Mouse (Mus musculus) left cerebral cortex, postnatal 36 days (tissue): ENCODE results near the gene Zfp598. TPM values are rescaled to one million over a fixed set of nuclear protein-coding genes. Genes with fewer than 3 reads are reported as not detected.
A peak's percentile ranks its signal among the peaks of the same experiment; 100 is the strongest.

Source experiments
- DNase-seq, 2 experiments: peaks; one replicate each; pipeline ENCODE4 v3.0.0; 2021 to 2022; ENCODE audit warnings: low spot score in 2 of 2, mixed read lengths in 1 of 2
- intact Hi-C: fragments of 180-260 bp; cut with DNase I; formaldehyde crosslinking; loops from one replicate; pipeline ENCODE4 v1.15.1; 2025
- total RNA-seq, 2 experiments: library from RNA; stranded (reverse); gene quantifications; 2 replicates each; pipeline ENCODE4 v1.2.3; 2021

The Zfp598 gene
- total RNA-seq, 2 experiments from 2014 or later = 30.5 to 45.1 TPM

DNA sequence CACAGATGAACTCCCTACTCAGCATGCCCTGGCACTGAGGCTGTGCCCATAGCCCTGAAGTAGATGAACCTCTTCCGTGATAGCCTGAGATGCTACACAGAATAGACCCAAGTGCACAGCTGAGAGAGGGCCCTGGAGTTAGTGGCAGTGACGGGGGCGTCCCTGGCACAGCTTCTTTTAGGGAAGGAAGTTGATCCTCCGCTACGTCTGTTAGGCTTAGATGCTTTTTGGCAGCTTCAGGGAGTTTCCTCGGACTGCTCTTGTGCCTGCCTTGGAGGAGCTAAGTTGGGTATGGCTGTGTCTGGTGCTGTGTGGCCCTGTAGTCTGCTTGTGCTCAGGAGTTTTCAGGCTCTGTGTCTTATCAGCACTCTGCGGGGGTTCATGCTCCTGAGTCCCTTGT is 4.8 kb downstream of the Zfp598 start:
- intact Hi-C loops = no loop called here
- peak; percentile 64 to 73 for DNase-seq

DNA sequence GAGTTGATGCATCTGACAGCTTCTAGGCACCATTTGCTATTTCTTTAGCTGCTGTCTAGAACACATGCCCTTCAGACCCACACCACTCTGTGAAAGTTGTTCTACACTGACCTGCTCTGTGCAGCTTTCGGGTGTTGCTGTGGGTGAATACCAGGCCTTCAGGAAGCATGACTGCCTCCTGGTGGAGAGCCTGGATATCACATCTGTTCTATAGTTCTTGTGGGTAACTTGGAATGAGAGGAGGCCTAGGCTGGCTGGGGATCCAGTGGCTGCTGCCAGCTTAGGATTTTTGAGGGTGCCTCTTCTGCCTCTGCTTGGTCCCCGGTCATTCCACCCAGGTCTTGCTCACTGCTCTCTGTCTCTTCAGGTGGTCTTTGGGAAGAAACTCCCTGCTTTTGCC is 6.7 kb downstream of the Zfp598 start:
- DNase-seq = no peak
- intact Hi-C loops = no loop called here

DNA sequence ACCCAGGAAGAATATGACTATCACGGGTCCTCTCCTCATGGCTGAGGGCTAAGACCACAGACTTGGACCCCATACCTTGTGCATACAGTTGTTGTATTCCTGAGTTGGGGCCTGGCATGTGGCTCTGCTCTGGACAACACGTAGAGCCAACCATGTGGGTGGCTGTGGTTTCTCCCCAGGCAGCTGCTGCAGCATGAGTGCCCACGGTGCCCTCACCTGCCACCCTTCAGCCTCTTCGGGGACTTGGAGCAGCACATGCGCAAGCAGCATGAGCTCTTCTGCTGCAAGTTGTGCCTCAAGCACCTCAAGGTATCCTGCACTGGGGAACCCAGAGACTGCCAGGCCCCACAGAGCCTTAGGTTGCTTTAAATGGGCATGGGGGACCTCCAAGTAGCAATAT is 7.4 kb downstream of the Zfp598 start:
- no peak for DNase-seq
- intact Hi-C loops = no loop called here

DNA sequence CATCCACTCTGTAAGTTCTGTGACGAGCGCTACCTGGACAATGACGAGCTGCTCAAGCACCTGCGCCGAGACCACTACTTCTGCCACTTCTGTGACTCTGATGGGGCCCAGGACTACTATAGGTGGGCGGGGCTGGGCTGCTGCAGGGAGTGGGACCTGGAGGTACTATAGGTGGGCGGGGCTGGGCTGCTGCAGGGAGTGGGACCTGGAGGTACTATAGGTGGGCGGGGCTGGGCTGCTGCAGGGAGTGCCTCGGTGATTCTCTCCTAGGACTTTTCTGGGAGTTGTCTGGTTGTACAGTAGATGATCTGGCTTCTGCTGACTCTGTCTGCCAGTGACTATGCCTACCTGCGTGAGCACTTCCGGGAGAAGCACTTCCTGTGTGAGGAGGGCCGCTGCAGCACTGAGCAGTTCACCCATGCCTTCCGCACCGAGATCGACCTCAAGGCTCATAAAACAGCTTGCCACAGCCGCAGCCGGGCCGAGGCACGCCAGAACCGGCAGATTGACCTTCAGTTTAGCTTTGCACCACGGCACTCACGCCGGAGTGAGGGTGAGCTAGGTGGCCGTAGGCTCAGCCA is 8.1 kb downstream of the Zfp598 start:
- no peak for DNase-seq
- intact Hi-C loops = no loop called here

DNA sequence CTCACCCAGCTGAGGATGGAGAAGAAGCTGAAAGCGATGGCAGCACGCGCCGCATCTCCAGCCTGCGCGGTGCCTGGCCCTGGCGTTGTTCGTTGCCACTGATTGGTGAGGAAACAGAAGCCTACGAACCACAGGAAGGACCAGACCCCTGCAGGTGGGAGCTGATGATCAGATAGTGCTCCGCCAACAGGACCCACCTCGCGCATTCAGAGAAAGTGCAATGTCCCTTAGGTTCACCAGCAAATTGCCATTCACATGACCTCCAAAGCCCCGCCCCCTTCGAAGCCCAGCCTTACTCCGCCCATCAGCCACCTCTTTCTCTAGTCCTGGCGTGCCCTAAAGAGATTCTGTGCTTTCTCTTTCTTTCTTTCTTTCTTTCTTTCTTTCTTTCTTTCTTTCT is 17.0 kb downstream of the Zfp598 start:
- no peak for DNase-seq

DNA sequence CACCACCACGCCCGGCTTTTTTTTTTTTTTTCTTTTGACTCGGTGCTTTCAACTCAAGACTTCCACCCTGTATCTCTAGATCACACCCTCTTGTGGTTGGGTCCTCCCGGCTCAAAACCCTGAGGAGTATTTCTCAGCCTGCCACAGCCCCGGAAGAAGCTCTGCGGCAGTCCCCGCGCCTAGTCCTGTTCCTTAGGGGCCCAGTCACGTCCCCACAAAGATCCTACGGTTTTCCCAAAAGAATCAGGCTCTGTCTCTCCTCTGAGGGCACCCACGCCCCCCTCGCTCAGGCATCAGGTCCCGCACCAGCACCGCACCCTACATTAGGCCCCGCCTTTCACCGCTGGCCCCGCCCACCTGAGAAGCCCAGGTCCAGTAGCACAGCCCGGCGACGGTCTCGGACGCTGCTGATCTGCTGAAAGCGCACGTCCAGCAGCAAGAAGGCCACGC is 17.7 kb downstream of the Zfp598 start:
- no peak for DNase-seq
- intact Hi-C loops = no loop called here

More for the DNA sequence above, 17.0 kb downstream of the Zfp598 start:
- intact Hi-C loops = no loop called here

DNA sequence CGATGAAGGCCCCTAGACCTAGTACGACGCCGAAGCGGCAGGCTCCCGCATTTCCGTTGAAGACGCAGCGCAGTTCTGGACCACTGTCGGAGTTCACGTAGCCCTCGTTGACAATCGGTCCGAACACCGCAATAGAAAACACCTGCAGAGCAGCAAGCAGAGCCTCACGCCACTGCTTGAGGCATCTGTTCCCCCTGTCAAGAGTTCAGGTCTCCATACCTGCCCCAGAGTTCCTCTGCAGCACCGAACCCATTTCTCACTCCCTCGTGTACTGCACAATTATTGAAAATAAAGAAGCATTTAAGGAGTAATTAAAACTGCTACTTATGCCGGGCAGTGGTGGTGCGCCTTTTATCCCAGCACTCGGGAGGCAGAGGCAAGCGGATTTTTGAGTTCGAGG is 18.1 kb downstream of the Zfp598 start:
- intact Hi-C loops = no loop called here
- no peak for DNase-seq

DNA sequence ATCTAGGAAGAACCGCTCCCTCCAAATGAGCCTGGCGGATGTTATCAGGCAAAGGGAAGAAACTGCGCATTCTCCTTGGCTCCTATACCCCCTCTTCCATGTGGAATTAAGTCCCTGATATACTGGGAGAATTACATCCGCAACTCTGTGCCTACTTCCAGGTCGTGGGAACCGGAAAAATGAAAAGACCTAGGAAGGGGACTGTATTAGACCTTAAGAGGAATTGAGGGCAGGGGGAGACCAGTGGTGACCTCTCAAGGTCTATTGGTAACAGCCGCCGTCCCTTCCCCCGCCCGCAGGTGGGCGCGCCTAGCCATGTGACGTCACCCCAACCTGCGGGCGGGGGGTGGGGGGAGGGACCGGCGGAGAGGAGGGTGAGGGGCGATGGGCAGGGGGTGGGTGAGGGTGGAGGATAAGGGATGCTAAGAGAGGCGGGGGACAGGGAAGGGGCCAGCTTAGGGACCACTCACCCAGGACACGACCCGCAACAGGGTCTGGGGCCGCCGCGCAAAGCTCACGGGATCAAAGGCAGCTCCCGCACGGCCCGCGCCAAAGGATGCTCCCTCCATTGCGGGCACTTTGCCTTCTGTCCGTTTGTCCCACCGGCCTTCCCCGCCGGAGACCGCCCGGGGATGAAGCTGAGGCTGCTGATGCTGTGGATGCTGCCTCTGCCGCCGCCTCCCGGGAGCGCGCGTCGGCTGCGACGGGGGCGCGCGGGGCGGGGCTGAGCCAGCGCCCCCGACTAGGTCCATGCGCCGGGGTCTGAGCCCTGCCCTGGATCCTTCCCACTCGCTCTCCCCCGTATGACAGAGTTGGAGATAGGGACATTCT is 20.0 kb downstream of the Zfp598 start, which contains the start of gene Syngr3:
Gene Syngr3, minus strand, starts transcription at position 705 of the 831 bp plus-strand sequence.
- intact Hi-C loops = no loop called here
- DNase-seq = peak; percentile 58 to 66

DNA sequence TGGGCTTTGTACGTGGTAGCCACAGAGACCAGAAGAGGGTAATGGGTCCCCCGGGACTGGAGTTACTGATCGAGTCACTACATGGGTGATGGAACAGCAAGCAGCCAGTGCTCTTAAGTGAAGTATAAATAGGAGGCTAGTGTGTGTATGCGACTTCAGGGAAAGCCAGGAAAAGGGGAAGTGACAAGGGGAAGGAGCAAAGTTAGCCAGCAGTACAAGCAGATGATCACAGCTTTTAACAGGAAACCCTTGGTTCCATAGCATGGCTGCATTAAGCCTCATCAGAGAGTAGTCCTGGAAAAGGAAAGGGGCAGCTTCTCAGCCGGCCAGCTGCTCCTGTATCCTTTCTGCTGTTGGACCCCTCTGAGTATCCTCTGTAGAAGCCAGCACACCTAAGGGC is 22.9 kb downstream of the Zfp598 start:
- DNase-seq = no peak
- intact Hi-C loops = no loop called here

DNA sequence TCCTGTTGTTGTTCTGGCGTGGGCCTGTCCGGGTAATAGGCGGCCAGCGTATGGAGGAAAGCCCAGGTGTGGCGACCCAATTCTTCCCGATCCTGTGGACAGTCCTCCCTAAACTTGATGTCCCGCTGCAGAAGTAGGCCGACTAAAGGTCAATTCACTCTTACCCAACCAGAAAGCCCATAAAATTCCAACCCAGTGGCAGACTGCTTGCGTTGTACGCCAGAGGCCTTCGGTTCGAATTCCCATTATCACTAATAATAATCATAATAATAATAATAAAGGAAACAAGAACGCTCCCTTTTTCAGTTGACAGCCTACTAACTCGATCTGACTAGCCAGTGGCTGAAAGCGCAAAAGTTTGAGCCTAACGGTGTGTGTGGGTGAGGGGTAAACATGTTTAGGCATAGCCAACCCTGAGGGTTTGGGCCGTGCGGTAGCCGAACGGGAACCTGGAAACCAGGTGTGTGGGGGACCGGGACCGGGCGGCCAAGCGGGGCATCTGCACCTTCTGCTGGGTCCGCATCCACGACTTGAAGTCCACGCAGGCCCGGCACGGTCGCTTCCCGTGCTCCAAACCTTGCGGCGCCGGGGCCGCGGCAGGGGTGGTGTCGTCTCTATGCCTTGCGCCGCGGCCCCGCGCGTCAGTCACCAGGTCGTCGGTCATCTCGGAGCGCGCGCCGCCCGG is 26.0 kb downstream of the Zfp598 start:
- DNase-seq = no peak
- intact Hi-C loops = no loop called here

DNA sequence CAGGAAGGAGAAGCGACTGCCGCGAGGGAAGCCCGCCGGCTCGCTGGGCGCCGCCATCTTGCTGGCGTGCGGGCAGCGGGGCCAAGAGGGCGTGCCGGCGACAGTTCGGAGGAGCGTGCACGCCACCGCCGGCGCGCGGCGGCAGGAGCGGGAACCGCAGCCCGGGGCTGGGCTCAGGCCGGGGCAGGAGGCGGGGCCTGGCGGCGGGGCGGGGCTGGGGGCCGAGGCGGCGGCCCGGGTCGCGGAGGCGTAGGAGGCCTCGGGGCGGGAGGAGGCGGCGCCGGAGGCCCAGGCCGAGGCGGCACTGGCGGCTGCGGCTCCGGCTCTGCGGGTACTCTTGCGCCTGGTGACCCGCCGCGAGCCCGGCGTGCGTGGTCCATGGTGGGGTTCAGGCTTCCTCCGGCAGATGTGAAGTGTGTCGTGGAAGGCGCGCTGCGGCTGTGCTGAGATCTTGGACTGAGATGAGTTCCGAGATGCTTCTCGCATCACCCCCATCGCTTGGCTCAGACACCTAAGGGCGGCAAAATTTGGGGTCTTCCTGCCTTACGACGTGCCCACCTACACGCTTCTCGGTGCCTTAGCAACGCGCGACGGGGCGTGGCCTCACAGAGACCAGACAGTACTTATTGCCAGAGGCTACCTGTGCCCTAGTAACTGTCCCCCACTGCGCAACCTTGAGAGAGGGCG is 26.7 kb downstream of the Zfp598 start, which contains the start of the genes Gfer and Noxo1:
Gene Gfer, minus strand, starts transcription at position 146 of the 687 bp plus-strand sequence.
Gene Noxo1, plus strand, starts transcription at position 224 of the 687 bp plus-strand sequence.
- intact Hi-C loops = no loop called here
- peak; percentile 81 to 87 for DNase-seq

DNA sequence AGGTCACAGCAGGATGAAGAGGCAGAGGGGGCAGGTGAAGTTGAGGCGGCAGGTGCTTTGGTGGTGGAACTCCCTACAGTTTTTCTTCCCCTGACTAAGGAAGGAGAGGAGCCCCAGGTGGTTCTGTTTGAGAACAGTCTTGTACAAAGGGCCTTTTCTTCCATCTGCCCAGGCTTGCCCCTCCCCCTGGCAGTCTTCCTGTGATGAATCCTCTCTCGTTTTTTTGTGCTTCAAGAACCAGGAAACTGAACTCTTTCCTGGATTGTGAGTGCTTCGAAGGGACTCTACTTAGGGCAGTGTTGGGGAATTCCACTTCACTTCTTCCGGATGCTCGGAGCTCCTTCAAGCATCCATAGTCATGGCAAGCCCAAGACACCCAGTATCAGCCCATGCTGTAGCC is 28.5 kb downstream of the Zfp598 start:
- DNase-seq = no peak
- intact Hi-C loops = no loop called here

DNA sequence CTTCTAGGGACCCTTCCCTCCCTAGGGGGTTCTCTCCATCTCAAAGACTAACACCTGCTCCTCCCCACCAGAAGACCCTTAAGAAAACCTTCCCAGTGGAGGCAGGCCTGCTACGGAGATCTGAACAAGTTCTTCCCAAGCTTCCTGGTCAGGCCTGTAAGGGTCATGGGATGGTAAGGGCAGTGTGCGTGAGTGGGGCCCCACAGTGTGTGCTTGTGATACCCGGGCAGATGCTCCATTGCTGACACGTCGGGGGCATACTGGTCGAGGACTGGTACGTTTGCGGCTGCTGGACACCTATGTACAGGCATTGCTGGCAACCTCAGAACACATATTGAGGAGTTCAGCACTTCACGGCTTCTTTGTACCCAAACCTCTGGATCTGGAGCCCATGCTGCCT is 29.2 kb downstream of the Zfp598 start:
- no peak for DNase-seq

DNA sequence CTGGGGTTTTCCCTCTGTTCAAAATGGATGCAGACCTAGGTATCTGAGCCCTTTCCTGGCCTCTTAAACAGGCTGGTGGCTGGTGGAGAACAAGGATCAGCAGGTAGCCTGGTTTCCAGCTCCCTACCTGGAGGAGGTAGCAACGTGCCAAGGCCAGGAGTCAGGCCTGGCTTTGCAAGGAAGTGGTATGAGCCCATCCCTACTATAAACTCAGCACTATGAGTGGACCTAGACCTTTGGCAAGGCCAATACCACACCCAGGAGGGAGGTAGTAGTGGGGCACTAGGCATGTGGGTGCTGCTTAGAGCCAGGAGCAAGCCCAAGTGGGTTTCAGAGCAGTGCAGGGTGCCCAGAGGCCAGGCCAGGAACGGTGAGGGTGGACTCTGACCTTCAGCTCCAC is 30.0 kb downstream of the Zfp598 start:
- no peak for DNase-seq
- intact Hi-C loops = no loop called here

More for the DNA sequence above, 29.2 kb downstream of the Zfp598 start:
- intact Hi-C loops = no loop called here

DNA sequence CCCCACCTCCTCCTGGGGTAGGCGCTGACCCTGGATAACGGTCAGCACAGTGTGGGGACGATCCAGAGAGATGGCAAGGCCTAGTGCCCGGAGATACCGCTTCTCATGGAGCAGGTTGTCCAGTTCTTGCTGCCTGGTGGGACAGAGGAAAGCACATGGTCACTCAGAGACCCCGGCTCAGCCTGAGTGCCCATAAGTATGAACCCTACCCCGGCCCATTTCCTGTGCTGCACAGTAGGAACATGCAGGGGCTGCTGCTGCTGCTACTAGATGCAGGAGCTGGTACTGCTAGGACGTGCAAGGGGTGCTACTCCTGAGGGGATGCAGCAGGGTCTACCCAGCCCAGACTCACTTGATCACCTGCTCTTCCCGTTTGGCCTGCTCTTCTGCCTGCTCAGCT is 31.8 kb downstream of the Zfp598 start:
- intact Hi-C loops = no loop called here
- no peak for DNase-seq

DNA sequence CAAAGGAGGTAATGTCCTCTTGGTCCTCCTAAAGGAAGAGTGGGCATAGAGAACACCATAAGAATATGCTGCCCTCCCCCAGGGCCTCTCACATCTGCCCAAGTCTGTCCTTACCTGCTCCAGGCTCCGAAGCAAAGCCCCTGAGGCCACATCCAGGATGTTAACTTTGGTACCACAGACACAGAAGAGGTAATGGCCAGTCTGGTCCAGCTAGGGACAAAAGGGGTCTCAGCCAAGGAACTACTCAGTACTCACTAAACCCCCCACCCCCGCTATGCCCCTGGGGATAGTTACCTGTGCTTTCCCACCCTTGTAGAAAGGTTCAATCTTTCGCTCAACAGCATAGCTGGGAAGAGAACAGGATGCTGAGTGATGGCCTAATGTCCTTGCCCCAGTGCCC is 36.3 kb downstream of the Zfp598 start:
- intact Hi-C loops = no loop called here
- DNase-seq = no peak

DNA sequence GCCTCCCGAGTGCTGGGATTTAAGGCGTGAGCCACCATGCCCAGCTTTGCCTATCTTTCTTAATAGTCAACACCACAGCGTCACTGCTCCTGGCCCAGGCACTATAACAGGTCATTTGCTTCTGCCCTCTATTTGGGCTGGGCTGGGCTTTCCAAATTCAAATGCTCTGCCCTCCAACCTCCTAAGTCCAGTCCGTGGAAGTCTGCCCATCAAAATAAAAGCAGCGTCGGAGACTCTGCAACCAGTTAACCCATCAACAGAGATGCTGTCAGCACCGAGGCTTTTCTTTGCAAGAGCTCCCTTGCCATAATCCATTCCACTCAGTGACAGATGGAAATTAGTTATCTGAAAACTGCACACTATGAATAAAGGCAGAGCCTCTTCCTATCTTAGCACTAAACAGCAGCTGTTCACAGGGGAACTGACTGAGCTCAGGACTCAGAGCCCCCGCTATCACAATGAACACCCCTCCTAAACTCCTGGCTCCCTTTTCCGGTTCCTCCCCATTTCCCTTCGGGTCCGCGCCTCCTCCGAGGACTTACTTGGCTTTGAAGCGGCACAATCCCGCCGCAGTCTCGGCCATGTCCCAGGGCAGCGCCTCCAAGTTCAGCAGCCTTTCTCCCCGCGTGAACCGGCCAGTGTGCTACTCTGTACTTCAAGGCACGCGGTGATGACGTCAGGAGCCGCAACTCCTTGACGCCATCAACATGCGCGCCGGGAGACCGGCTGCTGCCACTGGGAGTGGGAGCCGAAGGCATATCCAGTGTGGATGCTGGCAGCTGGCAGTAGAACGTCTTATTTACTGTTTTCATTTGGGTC is 37.7 kb downstream of the Zfp598 start, which contains the start of gene Tbl3:
Gene Tbl3, minus strand, starts transcription at position 679 of the 819 bp plus-strand sequence.
- DNase-seq = peak; percentile 94 to 95
- intact Hi-C loops = no loop called here

DNA sequence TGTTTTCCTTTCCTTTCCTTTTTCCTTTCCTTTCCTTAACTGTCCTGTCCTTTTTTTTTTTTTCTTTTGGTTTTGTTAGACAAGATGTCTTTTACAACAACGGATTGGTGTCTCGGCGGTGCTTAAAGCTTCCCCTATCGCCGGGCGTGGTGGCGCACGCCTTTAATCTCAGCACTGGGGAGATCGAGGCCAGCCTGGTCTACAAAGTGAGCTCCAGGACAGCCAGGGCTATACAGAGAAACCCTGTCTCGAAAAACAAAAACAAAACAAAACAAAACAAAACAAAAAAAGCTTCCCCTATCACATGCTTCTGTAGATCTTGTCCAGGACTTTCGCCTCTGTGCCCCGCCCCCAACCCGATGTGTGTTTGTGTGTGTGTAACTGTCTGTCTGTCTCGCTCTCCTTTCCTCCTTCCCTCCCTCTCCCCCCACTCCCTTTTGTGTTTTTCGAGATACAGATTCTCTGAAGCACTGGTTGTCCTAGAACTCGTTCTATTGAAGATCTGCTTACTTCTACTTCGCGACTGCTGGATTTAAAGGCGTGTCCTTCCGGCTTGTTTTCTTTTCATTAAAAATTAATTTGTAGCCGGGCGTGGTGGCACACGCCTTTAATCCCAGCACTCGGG is 38.4 kb downstream of the Zfp598 start:
- DNase-seq = no peak
- intact Hi-C loops = no loop called here

DNA sequence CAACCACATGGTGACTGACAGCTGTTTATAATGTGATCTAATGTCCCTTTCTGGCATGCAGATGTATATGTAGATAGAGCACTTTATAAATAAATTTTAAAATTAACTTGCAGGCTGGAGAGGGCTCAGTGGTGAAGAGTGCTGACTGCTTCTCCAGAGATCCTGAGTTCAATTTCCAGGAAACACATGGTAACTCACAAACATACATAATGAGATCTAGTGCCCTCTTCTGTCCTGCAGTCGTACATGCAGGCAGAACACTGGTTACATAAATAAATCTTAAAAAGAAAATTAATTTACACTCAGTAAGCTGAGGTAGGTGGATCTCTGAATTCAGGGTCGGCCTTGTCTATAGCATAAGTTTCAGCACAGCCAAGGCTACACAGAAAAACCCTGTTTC is 39.2 kb downstream of the Zfp598 start:
- intact Hi-C loops = no loop called here
- no peak for DNase-seq
